Mouse (Mus musculus) CH12.LX (cell line): ENCODE data around the gene Lcn4.

Source experiments
- CTCF ChIP-seq, 2 experiments: IDR thresholded peaks in 1 of 2; conservative IDR thresholded peaks in 1 of 2; 2 replicates each; pipeline ENCODE4 v1.5.1; 2011 to 2012; ENCODE audit warnings: low read depth in 2 of 2, low read length in 2 of 2, improper control_type of control experiment in 1 of 2, inconsistent platforms in 1 of 2, mild to moderate bottlenecking in 1 of 2, moderate library complexity in 1 of 2
- MYC ChIP-seq: IDR thresholded peaks from 2 replicates; pipeline ENCODE4 v1.6.1; 2011; ENCODE audit warnings: low read depth, mild to moderate bottlenecking, improper control_type of control experiment, low read length
- POLR2A ChIP-seq: IDR thresholded peaks from 2 replicates; pipeline ENCODE4 v1.6.1; 2011; ENCODE audit warnings: low read depth, mild to moderate bottlenecking, improper control_type of control experiment, low read length
- RAD21 ChIP-seq: IDR thresholded peaks from 2 replicates; pipeline ENCODE4 v1.6.1; 2011; ENCODE audit warnings: low read depth, mild to moderate bottlenecking, low read length, improper control_type of control experiment, moderate library complexity
- SIN3A ChIP-seq: IDR thresholded peaks from 2 replicates; pipeline ENCODE4 v1.6.1; 2012; ENCODE audit warnings: low read length, improper control_type of control experiment, inconsistent platforms
- USF2 ChIP-seq: conservative IDR thresholded peaks from 2 replicates; pipeline ENCODE4 v1.6.1; 2011; ENCODE audit warnings: low read depth, low read length, improper control_type of control experiment
- ZC3H11A ChIP-seq: IDR thresholded peaks from 2 replicates; pipeline ENCODE4 v1.6.1; 2012; ENCODE audit warnings: low read depth, mild to moderate bottlenecking, inconsistent platforms, low read length, improper control_type of control experiment
- ZNF384 ChIP-seq: IDR thresholded peaks from 2 replicates; pipeline ENCODE4 v1.6.1; 2012; ENCODE audit warnings: low read depth, low read length, improper control_type of control experiment, inconsistent platforms

GRCm38 (mm10) chr2:26662509-26662882, 8.6 kb downstream of the Lcn4 start:
- TF ChIP-seq ZC3H11A: no peak
- no peak for TF ChIP-seq CTCF (conservative IDR thresholded peaks at IDR 0.05 in 1 of 2, IDR thresholded peaks at IDR 0.05 in 1 of 2; ENCODE audit: low read depth in 2 of 2, low read length in 2 of 2)
- no peak for TF ChIP-seq POLR2A
- no peak for TF ChIP-seq ZNF384
- no peak for TF ChIP-seq SIN3A
- no peak for TF ChIP-seq RAD21
- TF ChIP-seq USF2: no peak
- no peak for TF ChIP-seq MYC
